Mouse (Mus musculus) hindlimb bud, embryonic 11.5 days (tissue): ENCODE results near the gene Ap4e1.
A peak's percentile ranks its signal among the peaks of the same experiment; 100 is the strongest.

Experiments
- DNase-seq: peaks from one replicate; pipeline ENCODE4 v3.0.0-alpha.2; 2012; ENCODE audit warnings: low read depth, low spot score; ENCODE audit errors: extremely low spot score

Ap4e1 gene

DNA sequence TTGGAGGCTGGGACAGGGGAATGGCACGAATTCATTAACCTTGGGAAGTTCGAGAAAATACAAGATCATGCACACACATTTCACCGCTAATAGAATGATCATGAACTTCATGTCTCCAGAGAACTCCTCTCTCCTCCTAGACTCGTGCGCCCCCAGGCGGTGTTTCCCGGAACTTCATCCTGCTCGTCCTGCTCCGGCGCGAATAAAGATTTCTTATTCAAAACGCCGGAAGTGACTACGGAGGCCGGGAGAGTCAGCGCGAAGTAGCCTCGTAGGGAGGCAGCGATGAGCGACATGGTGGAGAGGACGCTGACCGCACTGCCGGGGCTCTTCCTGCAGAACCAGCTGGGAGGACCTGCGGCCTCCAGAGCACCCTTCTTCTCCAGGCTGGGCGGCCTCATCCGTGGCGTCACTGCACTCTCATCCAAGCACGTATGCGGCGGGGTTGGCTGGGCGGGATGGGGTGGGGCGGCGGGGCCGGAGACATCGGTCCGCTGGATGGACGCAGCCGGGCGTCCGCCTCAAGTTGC, at the start of gene Ap4e1:
Gene Ap4e1, plus strand, starts transcription at position 249 of the 530 bp plus-strand sequence.
- peak; percentile 90 for DNase-seq

DNA sequence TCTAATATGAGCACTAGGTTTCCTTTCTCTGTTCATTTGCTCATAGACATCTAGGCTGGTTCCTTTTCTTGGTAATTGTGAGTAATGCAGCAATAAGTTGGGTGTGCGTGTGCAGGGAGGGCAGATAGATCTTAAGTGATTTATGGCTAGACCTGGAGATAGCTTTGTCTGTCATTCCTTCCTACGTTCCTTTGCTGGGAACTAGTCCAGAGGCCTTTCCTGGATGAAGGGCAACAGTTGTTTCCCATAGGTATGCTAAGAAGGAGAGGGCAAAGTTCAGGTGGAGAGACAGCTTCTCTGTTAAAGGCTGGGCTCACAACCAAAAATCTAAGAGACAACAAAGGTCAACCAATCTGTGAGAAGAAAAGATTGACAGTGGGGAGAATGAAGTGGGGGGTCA, 46.8 kb upstream of the Ap4e1 start:
- DNase-seq = no peak

DNA sequence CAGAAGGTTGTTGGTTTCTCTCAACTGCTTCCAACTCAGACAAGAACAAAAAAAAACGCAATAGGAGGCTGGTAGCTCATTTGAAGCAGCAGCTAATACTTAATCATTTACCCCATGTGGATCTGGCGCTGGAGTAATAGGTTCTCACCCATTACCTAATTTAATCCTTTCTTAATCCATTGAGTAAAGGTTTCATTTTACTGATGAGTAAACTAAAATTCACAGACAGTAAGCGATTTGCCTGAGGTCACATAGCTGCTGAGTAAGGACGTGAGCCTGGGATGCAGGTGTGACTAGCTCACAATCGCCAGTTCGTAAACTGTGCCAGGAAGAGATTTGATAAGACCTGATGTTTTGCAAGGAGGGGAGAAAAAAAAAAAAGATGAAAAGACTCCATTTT, 31.1 kb upstream of the Ap4e1 start:
- no peak for DNase-seq

DNA sequence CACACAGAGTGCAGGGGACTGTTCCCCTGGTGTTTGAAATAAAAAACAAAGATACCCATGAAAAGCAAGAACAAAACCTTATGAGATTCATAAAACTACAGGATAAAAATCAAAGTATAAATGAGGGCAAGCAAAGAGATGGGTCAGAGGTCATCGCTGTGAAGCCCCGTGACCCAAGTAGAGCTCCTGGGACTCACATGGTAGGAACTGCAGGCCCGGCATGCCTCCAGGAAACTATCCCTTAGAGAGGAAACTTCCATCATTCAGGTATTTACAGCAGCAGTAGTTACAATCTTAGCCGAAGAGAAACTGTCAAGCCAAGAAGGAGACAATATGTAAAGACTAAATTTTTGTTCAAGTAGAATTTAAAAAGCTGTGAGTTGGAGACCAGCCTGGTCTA, 25.3 kb upstream of the Ap4e1 start:
- DNase-seq = no peak

DNA sequence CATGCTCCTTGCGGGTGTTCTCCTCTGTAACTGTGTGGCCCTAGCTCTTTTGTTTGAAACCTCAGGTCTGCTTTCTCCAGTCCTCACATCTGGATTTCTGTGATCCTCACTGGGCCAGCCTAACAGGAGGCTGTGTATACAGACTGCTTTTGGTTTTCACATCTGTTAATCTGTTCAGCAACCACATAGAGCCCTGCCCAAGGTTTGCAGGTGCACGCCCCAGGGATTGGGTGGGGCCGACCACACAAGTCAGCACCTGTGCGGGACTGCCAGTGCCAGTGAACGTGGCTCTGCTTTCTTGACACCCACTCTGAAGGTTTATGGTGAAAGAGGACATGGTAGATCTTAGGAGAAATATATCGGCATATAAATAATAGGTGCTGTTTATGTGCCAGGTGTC, 18.6 kb upstream of the Ap4e1 start:
- no peak for DNase-seq

DNA sequence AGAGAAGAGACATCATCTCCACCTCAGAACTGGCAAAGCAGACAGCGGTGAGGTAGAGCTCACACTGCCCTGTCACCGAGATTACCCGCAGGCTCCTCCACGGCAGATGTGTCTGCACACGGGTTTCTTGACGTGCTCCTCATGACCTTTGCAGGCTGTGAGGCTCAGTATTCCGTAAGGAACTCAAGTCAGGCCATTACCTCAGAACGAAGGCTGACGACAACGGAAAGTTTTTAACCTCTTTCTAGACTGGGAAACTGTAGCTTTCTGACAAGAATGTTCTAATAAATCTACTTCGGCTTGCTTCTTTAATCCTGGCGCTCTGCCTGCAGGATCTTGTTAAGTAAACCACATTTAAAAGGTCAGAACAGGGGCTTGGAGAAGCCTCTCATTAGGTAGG, 15.8 kb upstream of the Ap4e1 start:
- no peak for DNase-seq

DNA sequence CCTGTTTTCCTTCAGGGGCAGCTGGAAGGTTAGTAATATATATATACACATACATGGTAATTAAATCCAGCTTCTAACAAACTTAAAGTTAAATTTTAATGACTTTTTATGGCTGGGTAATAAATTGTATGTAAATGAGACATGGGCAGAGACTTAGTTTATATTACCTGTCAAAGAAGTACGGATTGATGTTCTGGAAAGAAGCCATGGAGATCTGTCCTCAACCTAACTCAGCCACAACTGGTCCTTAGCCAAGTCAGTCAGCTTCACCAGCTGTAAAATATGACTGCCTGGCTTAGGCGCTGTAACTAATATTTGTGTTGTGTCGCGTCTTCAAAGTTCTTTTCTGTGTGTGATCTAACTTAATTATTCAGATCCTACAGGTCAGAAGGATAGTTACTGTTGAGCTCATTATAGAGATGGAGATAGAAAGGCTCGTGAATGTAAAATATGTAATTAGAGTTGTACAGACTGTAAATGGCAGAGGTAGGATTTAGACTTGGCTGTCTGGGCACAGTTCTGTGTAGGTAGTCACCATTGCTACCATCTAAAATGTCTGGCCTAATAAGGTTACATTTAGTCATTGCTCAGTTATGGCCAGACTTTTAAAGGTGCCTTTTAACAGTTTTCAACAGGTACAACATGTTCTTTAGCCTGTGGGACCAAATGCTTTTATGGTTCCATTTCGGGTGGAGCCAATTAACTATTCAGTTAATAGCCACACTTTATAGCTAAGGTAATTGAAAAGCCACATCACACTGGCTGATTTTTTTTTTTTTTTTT, 13.9 kb upstream of the Ap4e1 start:
- no peak for DNase-seq

DNA sequence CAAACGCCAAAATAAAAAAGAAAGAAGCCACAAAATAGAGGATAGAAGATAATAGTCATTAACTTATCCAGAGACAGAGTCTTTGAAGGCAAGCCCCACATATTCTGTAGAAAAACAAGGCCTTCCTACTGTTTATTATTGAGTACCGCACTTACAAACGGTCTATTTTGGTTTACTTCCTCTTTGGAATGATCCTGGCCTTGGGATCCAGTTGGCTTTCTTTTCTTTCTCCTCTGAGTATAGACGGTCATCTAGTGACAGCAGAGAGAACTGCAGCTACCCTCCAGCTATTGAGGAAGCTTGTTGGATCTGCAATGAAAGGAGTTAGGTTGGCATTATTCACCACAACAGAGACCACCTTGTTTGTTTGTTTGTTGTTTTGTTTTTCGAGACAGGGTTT, 11.8 kb upstream of the Ap4e1 start:
- no peak for DNase-seq

DNA sequence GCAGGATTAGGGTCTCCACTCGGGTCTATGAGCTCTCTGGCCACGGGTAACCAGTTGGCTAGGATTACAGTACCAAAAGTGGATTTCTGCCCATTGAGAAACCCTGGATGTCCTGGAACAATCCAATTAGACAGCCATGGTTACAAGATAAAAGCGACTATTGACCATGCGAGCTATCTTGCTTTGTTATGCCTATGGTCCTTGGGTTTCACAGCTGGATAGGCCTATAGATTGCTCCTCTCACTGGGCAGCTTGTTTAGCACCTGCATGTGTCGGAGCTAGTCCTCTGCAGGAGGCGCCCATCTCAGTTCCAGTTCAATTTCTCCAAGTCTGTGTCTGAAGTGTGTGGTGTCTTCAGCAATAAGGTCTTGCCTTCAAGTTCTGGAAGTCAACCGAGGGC, 10.3 kb upstream of the Ap4e1 start:
- DNase-seq = no peak

DNA sequence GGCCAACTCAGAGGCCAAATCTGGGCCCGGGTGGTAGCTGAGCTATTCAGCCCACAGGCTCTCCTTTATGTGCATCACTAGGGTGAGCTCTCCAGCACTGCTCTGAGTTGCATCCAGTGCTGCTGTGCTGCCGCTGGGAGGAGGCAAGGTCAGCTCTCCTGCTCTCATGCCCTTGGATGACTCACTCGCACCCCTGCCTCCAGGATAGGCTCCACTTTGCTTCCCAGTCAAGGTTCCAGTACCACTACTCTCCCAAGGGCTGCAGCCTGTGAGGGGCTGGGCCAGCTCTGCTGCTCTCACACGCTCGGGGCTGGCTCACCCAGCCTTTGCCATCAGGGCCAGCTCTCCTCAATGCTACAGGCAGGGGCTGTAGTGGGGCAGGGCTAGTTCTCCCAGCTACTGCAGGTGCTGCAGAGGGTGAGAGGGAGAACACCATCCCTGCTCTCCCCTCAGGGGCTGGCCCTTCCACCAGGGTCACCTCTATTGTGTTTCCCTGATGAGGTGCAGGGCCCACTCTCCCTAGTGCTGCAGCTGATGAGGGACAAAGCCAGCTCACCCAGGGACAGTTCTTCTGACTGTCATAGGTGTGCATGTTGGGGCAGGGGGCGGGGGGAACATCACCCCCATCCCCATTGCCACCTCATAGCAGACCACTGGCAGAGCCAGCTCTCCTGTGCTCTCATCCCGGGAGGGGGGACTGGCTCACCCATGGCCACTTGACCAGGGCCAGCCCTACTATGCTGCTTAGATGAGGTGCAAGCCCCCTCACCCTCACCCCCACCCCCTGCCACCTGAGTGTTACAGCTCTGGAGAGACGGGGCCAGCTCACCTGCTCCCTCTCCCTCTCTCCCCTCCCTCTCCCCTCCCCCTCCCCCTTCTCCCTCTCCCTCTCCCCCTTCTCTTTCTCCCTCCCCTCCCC, 7.9 kb upstream of the Ap4e1 start:
- DNase-seq = no peak

DNA sequence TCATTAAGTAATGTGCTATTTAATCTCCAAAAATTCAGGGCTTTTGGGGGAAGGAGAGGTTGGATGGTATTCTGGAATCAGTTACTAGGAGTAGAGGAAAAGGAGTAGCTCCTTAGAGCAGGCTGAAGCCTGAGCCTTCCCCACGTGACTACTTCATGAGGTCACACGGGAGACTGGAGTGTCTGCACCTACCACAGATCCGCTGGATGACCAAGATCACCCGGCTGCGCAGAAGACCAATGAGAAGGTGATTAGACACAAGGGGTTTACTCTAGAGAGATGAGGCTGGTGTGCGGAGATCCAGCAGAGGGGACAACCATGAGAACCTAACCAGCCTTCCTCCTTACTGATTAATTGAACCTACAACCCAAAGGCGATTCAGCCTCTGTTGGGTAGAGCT, 4.5 kb upstream of the Ap4e1 start:
- DNase-seq = no peak

DNA sequence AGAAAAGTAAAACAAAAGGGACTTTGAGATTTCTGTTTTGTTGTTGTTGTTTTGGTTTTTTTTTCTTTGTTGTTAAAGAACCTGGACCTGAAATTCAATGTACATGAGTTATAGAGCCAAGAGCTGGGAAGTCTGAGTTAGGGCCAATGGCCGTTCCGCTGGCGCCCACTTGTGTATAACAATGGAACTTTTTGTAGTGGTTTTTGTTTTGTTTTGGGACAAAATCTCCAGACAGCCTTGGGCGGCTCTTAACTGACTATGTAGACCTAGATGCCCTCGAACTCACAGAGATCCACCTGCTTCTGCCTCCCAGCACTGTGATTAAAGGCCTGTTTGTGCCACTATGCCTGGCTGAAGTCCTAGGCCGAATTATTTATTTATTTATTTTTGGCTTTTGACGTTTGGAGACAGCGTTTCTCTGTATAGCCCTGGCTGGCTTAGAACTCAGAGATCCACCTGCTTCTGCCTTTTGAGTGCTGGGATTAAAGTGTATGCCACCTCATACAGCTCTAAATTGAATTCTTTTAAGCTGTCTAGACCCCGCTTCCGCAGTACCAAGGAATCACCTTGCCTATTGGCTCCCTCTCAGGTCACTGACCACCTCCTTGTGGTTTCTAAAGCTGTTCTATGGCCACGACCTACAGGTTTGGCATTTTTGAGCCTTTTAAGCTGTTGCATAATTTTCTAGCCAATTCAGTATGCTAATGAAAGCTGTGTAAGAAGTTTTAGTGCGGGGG, 1.7 kb upstream of the Ap4e1 start:
- DNase-seq = no peak

DNA sequence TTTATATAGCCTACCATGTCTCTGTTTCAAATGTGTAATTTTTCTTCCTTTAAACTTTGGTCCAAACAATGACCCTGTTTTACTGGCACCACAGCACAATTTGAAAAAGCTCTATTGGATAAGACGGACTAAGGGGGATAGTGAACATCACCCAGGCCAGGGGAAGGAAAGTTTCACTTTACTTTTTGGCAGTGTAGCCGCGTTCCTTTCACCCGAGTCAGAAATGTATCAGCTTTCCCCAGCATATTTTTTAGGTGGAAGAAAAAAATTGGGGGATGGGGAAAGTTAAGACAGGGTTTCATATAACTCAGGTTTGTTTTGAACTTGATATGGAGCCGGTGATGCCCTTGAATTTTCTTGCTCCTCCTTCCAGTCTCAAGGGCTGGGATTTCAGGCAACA, 1.0 kb upstream of the Ap4e1 start:
- no peak for DNase-seq

DNA sequence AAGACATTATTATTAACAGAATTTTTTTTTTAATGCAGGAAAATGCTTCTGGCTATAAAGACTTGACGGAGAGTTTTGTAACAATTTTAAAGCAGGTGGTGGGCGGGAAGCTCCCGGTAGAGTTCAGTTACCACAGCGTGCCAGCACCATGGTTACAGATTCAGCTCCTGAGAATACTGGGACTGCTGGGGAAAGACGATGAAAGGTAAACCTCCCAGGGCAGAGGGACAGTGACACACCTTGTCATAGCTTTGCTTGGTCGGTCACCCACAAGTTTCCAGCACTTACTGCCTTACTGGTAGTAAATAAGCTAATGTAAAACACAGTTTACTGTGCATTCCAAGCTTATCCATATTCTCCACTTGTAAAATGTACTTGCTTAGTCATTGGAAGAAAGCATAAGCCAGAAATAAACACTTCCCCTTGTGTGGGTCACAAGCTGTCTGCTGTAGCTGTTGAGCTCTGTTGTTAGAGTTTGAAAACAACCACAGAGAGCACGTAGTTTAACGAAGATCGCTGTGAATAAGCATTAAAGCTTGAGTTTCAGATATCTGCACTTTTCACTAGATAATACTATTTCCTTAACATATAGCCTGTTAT, 26.6 kb downstream of the Ap4e1 start:
- DNase-seq = no peak

DNA sequence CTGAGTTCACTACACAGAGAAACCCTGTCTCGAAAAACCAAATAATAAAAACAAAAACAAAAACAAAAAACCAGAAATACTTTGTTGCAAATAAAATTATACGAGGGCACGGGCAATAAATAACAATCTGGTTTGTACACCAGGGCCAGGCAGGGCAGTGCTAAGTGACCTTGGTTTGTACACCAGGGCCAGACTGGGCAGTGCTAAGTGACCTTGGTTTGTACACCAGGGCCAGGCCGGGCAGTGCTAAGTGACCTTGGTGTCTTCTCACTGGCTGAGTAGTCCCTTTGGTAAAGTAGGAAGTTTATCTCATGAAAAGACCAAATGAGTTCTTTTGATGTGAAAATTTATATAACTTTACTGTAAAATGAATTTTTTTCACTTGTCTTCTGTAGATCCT, 28.8 kb downstream of the Ap4e1 start:
- no peak for DNase-seq

DNA sequence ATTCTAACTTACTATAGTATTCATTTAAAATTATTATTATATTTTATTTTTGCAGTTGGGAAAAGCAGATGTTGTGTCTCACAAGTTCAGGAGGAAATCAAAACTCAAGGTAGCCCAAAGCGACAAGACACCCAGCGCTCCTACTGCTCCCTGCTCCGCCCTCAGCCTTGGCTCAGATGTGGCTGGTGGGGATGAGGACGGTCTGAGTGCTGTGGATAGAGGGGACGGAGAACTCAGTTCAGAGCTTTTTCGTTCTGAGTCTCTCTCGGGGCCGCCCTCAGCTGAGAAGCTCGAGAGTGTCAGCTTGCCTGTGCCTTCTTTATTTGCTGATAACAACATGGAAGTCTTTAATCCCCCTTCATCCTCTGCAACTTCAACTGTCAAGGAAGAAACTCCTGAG, 53.0 kb downstream of the Ap4e1 start:
- no peak for DNase-seq

DNA sequence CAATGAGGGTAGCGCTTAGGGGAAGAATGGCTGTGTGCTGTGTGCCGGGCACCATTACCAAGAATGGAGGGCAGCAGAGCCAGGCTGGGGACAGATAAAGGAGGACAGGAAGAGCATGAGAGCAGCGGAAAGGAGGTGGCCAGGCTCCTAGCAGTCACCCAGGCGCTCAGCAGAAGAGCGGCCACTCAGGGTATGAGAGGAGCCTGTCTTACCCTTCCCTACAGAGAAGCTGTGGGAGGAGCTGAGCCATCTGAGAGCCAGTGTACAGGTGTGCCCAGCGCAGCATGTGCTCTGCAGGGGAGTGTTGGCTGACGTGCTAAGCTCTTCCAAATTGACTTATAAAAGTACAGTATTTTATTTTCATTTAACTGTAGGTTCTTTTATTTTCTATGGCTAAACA, 60.3 kb downstream of the Ap4e1 start:
- no peak for DNase-seq

DNA sequence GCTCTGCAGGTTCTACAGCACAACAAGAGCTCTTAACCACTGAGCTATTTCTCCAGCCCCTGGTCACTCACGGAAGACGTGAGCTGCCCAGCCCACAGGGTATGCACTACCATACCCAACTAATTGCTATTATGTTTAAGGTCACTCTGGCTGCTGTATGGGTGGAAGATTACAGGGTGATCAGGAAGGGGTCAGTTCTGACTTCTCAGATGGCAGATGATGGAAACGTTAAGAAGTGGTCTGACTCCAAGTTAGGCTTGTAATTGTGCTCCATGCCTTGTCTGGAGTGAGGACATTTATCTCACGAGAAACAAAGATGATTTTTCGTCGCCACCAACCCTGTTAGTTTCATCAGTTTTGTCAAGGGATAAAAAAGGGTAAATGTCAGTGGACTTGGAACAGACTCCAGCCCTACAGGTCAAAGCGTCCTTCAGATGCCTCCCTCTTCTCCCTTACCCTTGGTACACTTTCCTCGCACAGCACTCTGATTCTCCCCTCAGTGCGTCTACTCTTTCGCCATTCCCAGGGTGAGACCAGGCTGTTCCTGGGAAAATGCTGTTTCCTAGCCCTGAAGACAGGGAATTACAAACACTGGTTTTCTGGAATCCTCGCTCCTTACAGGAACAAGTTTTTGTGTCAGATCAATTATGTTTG, 61.4 kb downstream of the Ap4e1 start:
- DNase-seq = peak; percentile 22

DNA sequence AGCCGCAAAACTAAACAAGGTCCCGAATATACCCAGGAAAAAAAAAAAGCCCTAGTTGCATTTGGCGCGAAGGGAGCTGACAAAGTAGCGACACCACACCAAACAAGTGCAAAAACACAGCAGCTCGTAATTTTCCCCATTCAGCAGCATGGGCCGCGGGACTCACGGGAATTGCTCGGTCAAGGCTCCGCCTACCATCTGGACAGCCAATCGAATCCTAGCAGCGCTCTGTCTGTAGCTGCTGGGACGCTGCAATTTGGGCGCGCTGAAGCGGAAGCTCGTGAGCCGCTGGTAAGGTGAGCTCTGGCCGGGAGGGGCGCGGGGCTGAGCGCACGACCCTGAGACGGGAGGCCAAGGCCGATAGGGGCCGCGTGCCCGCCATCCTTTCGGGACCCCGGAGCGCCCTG, 61.9 kb downstream of the Ap4e1 start, which contains the start of gene Blvra:
Gene Blvra, plus strand, starts transcription at position 231 of the 407 bp plus-strand sequence.
- peak; percentile 85 for DNase-seq

DNA sequence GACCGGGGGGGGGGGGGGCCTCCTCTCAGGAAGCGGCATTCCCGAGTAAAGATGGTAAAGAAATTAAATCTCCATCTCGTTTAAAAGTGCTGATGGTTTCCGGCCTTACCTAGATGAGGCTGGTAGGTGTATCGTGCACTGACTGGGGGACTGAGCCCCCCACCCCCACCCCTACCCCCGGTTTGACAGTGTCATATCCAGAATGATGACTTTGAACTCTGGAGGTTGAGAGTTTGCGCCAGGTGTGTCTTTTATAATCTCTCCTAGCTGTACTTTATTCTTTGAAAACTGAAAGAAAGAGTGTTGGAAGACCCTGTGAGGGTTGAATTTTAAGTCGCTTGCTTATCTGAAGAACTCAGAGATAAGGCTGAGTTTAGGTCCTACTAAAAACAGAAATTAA, 62.4 kb downstream of the Ap4e1 start:
- DNase-seq = no peak
